Mouse (Mus musculus) lung, postnatal 0 days (tissue): ENCODE data around the gene Zscan4-ps2. TPM values are rescaled to one million over a fixed set of nuclear protein-coding genes. Genes with fewer than 3 reads are reported as not detected.
"Not testable (repeated sequence)": the region's sequence is repeated elsewhere in the genome, so short reads cannot be mapped to it uniquely, and the experiment has no call there.

ENCODE experiments used
- ATAC-seq: fragments of 200-750 bp; cut with Nextera tagmentation; 2 replicates; pipeline ENCODE4 v1.8.0; 2017; ENCODE audit warnings: moderate library complexity
- DNase-seq: peaks from one replicate; pipeline ENCODE4 v3.0.0-alpha.2; 2016; ENCODE audit warnings: low spot score
- H3K27ac ChIP-seq: fragments of 300-500 bp; sonication (generic); 2 replicates; pipeline ENCODE4 v1.5.1; 2014; ENCODE audit warnings: antibody characterized with exemption, mild to moderate bottlenecking, low read length, mixed read lengths
- H3K27me3 ChIP-seq: fragments of 300-500 bp; sonication (generic); replicated peaks from 2 replicates; pipeline ENCODE4 v1.6.1; 2014; ENCODE audit warnings: low read length, mixed read lengths; ENCODE audit not compliant: insufficient read depth
- H3K36me3 ChIP-seq: fragments of 300-500 bp; sonication (generic); 2 replicates; pipeline ENCODE4 v1.6.1; 2014; ENCODE audit warnings: low read length, mixed read lengths; ENCODE audit not compliant: insufficient read depth
- H3K4me1 ChIP-seq: fragments of 300-500 bp; sonication (generic); 2 replicates; pipeline ENCODE4 v1.6.1; 2014; ENCODE audit warnings: antibody characterized with exemption, low read depth, low read length, mixed read lengths; ENCODE audit not compliant: insufficient read depth
- H3K4me2 ChIP-seq: fragments of 300-500 bp; sonication (generic); replicated peaks from 2 replicates; pipeline ENCODE4 v1.6.1; 2014; ENCODE audit warnings: low read depth, mild to moderate bottlenecking, low read length, moderate library complexity, mixed read lengths
- H3K4me3 ChIP-seq: fragments of 300-500 bp; sonication (generic); 2 replicates; pipeline ENCODE4 v1.5.1; 2014; ENCODE audit warnings: low read depth, low read length
- H3K9ac ChIP-seq: fragments of 300-500 bp; sonication (generic); replicated peaks from 2 replicates; pipeline ENCODE4 v1.6.1; 2014; ENCODE audit warnings: low read depth, mild to moderate bottlenecking
- H3K9me3 ChIP-seq: fragments of 300-500 bp; sonication (generic); 2 replicates; pipeline ENCODE4 v1.6.1; 2016; ENCODE audit warnings: low read length, mixed read lengths
- WGBS: fragments of 180-500 bp; shearing (Covaris S2); extraction: QIAGEN DNeasy Blood & Tissue Kit; methylation state at CpG from one replicate; pipeline ENCODE4 v1.1.7; 2014; 5-methylcytosine and 5-hydroxymethylcytosine counted together
- polyA plus RNA-seq: library from polyadenylated mRNA; unstranded; fragments of >200 nt; fragmentation: Nextera tagmentation; extraction: Ambion mirVana; gene quantifications from 2 replicates; pipeline ENCODE4 v1.2.1, GENCODE M21; 2015

The Zscan4-ps2 gene
- not detected in 2 replicates for polyA plus RNA-seq

DNA sequence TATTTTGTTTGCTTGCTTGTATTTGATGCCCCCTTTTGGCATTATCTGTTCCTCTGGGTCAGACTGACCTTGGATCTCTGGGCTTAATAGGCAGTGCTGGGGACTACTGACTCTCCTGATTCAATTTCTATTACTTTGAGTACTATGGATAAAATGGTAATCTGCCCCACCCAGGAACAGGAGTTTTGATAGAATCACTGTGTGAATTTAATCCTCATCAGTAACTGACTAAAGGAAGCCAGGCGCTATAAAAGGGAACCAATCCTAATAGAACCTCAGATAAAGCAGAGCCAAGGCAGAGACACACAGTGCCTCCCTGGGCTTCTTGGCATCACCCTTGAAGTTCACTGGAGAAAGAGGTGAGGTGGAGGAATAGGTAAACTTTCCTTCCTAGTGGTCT, at the start of gene Zscan4-ps2:
Gene Zscan4-ps2, plus strand, starts transcription at position 301 of the 400 bp plus-strand sequence.
- DNase-seq, H3K27ac ChIP-seq, H3K4me2 ChIP-seq, H3K36me3 ChIP-seq, ATAC-seq, H3K4me3 ChIP-seq, H3K4me1 ChIP-seq, H3K27me3 ChIP-seq, H3K9ac ChIP-seq, H3K9me3 ChIP-seq: not testable (repeated sequence)
- WGBS, result 79% methylated on average over 1 of the region's 1 CpGs

Other genes starting within 250 kb of the Zscan4-ps2 start
- gene Zscan4e, start 203.6 kb upstream of the Zscan4-ps2 start, polyA plus RNA-seq, result not detected in 2 replicates
- gene Zscan4f, start 116.4 kb upstream of the Zscan4-ps2 start, polyA plus RNA-seq, result not detected in 2 replicates
- not detected in 2 replicates for gene Zscan4-ps3, start 95.0 kb downstream of the Zscan4-ps2 start, polyA plus RNA-seq
- not detected in 2 replicates for gene Vmn1r72, start 165.8 kb downstream of the Zscan4-ps2 start, polyA plus RNA-seq
- not detected in 2 replicates for gene Vmn1r73, start 216.0 kb downstream of the Zscan4-ps2 start, polyA plus RNA-seq